Mouse (Mus musculus): ENCODE data around the gene Pcyt2.

GRCm38 (mm10) chr11:120627468-120628300, 9.9 kb upstream of the Pcyt2 start:
- no peak for TF ChIP-seq POLR2A (IDR thresholded peaks at IDR 0.05; ENCODE audit: insufficient read depth, low read depth, low read length)
- TF ChIP-seq CTCF (IDR thresholded peaks at IDR 0.05): no peak
- no peak for TF ChIP-seq EP300 (IDR thresholded peaks at IDR 0.05; ENCODE audit: insufficient read depth, low read depth, low read length)

All from heart, adult 2 months (tissue).